Mouse (Mus musculus) CH12.LX (cell line): ENCODE measurements around the gene Lactbl1. TPM values are rescaled to one million over a fixed set of nuclear protein-coding genes. Genes with fewer than 3 reads are reported as not detected.

Source experiments
- DNase-seq: peaks from one replicate; pipeline ENCODE4 v3.0.0-alpha.2; 2013; ENCODE audit errors: extremely low read depth
- H3K27ac ChIP-seq: 2 replicates; pipeline ENCODE4 v1.5.1; 2012; ENCODE audit warnings: low read depth, mild to moderate bottlenecking, control low read depth, moderate library complexity; ENCODE audit not compliant: insufficient read depth
- H3K27me3 ChIP-seq: replicated peaks from 2 replicates; pipeline ENCODE3; 2012; ENCODE audit warnings: inconsistent platforms
- H3K36me3 ChIP-seq, 2 experiments: replicated peaks in 1 of 2; 2 replicates each; pipeline versions ENCODE3 to v1.6.1; 2012; ENCODE audit warnings: inconsistent platforms in 1 of 2, low read length in 1 of 2, mild to moderate bottlenecking in 1 of 2, mixed read lengths in 1 of 2, moderate library complexity in 1 of 2; ENCODE audit not compliant: control insufficient read depth in 1 of 2, insufficient read depth in 1 of 2
- H3K4me1 ChIP-seq, 2 experiments: 2 replicates each; pipeline ENCODE4 v1.6.1; 2012; ENCODE audit warnings: inconsistent platforms in 1 of 2, moderate library complexity in 1 of 2; ENCODE audit not compliant: insufficient read depth in 2 of 2, control insufficient read depth in 1 of 2
- H3K4me2 ChIP-seq: 2 replicates; pipeline ENCODE4 v1.6.1; 2012; ENCODE audit warnings: low read depth, mild to moderate bottlenecking, control low read depth; ENCODE audit not compliant: poor library complexity, insufficient read depth, severe bottlenecking
- H3K4me3 ChIP-seq, 3 experiments: fragments of 150-350 bp in 1 of 3; sonication (generic) in 1 of 3; replicated peaks in 1 of 3; 2 replicates each; pipeline versions ENCODE3 to v1.5.1; 2011 to 2012; ENCODE audit warnings: low read depth in 2 of 3, low read length in 2 of 3, mild to moderate bottlenecking in 2 of 3, moderate library complexity in 2 of 3, control low read depth in 1 of 3, improper control_type of control experiment in 1 of 3, inconsistent platforms in 1 of 3, mixed read lengths in 1 of 3; ENCODE audit not compliant: poor library complexity in 1 of 3
- H3K79me2 ChIP-seq: replicated peaks from 2 replicates; pipeline ENCODE4 v1.6.1; 2012; ENCODE audit warnings: mild to moderate bottlenecking, moderate library complexity; ENCODE audit not compliant: control insufficient read depth, poor library complexity, insufficient read depth, severe bottlenecking; ENCODE audit errors: extremely low read depth
- H3K9ac ChIP-seq: 2 replicates; pipeline ENCODE4 v1.6.1; 2012; ENCODE audit warnings: low read depth, mild to moderate bottlenecking, control low read depth, moderate library complexity; ENCODE audit not compliant: insufficient read depth
- H3K9me3 ChIP-seq: replicated peaks from 2 replicates; pipeline ENCODE3; 2012; ENCODE audit warnings: low read length, inconsistent platforms, mixed read lengths
- BHLHE40 ChIP-seq: IDR thresholded peaks from 2 replicates; pipeline ENCODE4 v1.6.1; 2011; ENCODE audit warnings: mild to moderate bottlenecking, low read depth, low read length, improper control_type of control experiment
- CHD2 ChIP-seq: IDR thresholded peaks from 2 replicates; pipeline ENCODE4 v1.6.1; 2011; ENCODE audit warnings: low read length, improper control_type of control experiment
- CTCF ChIP-seq, 2 experiments: IDR thresholded peaks in 1 of 2; conservative IDR thresholded peaks in 1 of 2; 2 replicates each; pipeline ENCODE4 v1.5.1; 2011 to 2012; ENCODE audit warnings: low read depth in 2 of 2, low read length in 2 of 2, improper control_type of control experiment in 1 of 2, inconsistent platforms in 1 of 2, mild to moderate bottlenecking in 1 of 2, moderate library complexity in 1 of 2
- ELF1 ChIP-seq: IDR thresholded peaks from 2 replicates; pipeline ENCODE4 v1.6.1; 2014; ENCODE audit warnings: low read depth, mild to moderate bottlenecking, inconsistent platforms, low read length, improper control_type of control experiment
- EP300 ChIP-seq: IDR thresholded peaks from 2 replicates; pipeline ENCODE4 v1.6.1; 2011; ENCODE audit warnings: low read length, improper control_type of control experiment
- HCFC1 ChIP-seq: IDR thresholded peaks from 2 replicates; pipeline ENCODE4 v1.6.1; 2012; ENCODE audit warnings: low read depth, mild to moderate bottlenecking, inconsistent platforms, low read length, improper control_type of control experiment
- JUN ChIP-seq: IDR thresholded peaks from 2 replicates; pipeline ENCODE4 v1.6.1; 2011; ENCODE audit warnings: low read depth, mild to moderate bottlenecking, low read length, improper control_type of control experiment, moderate library complexity; ENCODE audit not compliant: insufficient read depth
- MAX ChIP-seq: IDR thresholded peaks from 2 replicates; pipeline ENCODE4 v1.6.1; 2011; ENCODE audit warnings: low read length, improper control_type of control experiment
- MAZ ChIP-seq: IDR thresholded peaks from 2 replicates; pipeline ENCODE4 v1.6.1; 2012; ENCODE audit warnings: low read depth, mild to moderate bottlenecking, inconsistent platforms, low read length, improper control_type of control experiment, moderate library complexity
- MEF2A ChIP-seq: IDR thresholded peaks from 2 replicates; pipeline ENCODE4 v1.6.1; 2014; ENCODE audit warnings: low read depth, mild to moderate bottlenecking, inconsistent platforms, low read length, improper control_type of control experiment, borderline replicate concordance
- MXI1 ChIP-seq: IDR thresholded peaks from 2 replicates; pipeline ENCODE4 v1.6.1; 2011; ENCODE audit warnings: mild to moderate bottlenecking, low read depth, low read length, improper control_type of control experiment
- MYC ChIP-seq: IDR thresholded peaks from 2 replicates; pipeline ENCODE4 v1.6.1; 2011; ENCODE audit warnings: low read depth, mild to moderate bottlenecking, improper control_type of control experiment, low read length
- NRF1 ChIP-seq: IDR thresholded peaks from 2 replicates; pipeline ENCODE4 v1.6.1; 2014; ENCODE audit warnings: low read depth, mild to moderate bottlenecking, inconsistent platforms, low read length, improper control_type of control experiment, moderate library complexity
- SIN3A ChIP-seq: IDR thresholded peaks from 2 replicates; pipeline ENCODE4 v1.6.1; 2012; ENCODE audit warnings: low read length, improper control_type of control experiment, inconsistent platforms
- UBTF ChIP-seq: IDR thresholded peaks from 2 replicates; pipeline ENCODE4 v1.6.1; 2012; ENCODE audit warnings: low read depth, mild to moderate bottlenecking, inconsistent platforms, low read length, improper control_type of control experiment, moderate library complexity
- USF2 ChIP-seq: conservative IDR thresholded peaks from 2 replicates; pipeline ENCODE4 v1.6.1; 2011; ENCODE audit warnings: low read depth, low read length, improper control_type of control experiment
- ZC3H11A ChIP-seq: IDR thresholded peaks from 2 replicates; pipeline ENCODE4 v1.6.1; 2012; ENCODE audit warnings: low read depth, mild to moderate bottlenecking, inconsistent platforms, low read length, improper control_type of control experiment
- ZKSCAN1 ChIP-seq: IDR thresholded peaks from 2 replicates; pipeline ENCODE4 v1.6.1; 2012; ENCODE audit warnings: low read depth, inconsistent platforms, low read length, improper control_type of control experiment, borderline replicate concordance
- ZMIZ1 ChIP-seq: IDR thresholded peaks from 2 replicates; pipeline ENCODE4 v1.6.1; 2012; ENCODE audit warnings: low read depth, mild to moderate bottlenecking, inconsistent platforms, low read length, improper control_type of control experiment
- ZNF384 ChIP-seq: IDR thresholded peaks from 2 replicates; pipeline ENCODE4 v1.6.1; 2012; ENCODE audit warnings: low read depth, low read length, improper control_type of control experiment, inconsistent platforms
- dilution Hi-C: fragments of 300-500 bp; cut with MboI; formaldehyde crosslinking; loops from 2 replicates; pipeline ENCODE4 v1.14.3; 2020; ENCODE audit warnings: low sequenced_read_pairs; ENCODE audit not compliant: extremely low pct_unique_long_range_greater_than_20kb, extremely low pct_ligation_motif_present
- in situ Hi-C: fragments of 300-500 bp; cut with MboI; formaldehyde crosslinking; loops from 3 replicates; pipeline ENCODE4 v1.14.3; 2019; ENCODE audit warnings: low sequenced_read_pairs, low pct_ligation_motif_present, low pct_unique_long_range_greater_than_20kb, mixed read lengths
- polyA plus RNA-seq: library from polyadenylated mRNA; unstranded; fragments of >175 nt; gene quantifications from 2 replicates; pipeline ENCODE4 v1.2.1, GENCODE M21; 2012; ENCODE audit warnings: low read depth; ENCODE audit not compliant: insufficient read length
- total RNA-seq, 2 experiments: library from RNA; depleted of rRNA; stranded (reverse); fragments of 300-350 nt in 1 of 2; fragments of >200 nt in 1 of 2; gene quantifications; 2 replicates each; pipeline ENCODE4 v1.2.3; 2012 to 2014

Gene Lactbl1
- 0.04 TPM in 1 of 2 replicates, not detected in the other for total RNA-seq (2012; rRNA removed)
- not detected in 2 replicates for total RNA-seq (2014; rRNA removed)
- polyA plus RNA-seq, result not detected in 2 replicates

DNA sequence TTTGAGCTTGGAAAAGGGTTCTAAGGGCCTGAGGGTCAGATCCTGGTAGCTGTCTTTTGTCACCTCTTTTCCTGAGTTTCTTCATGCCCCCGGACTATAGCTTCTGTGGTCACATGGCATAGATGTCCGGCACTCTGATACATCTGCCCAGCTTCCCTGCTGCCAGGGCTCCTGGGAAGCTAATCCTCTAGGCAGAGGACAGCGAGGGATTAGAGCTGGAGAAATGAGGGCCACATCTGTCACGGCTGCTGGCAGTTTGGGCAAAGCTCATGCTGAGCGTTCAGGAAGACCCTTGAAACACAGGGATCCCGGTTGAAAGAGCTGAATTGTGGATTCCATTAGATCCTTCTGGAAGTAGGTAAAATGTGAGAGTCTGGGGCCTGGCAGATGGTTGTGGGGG is at the start of gene Lactbl1:
Gene Lactbl1 (plus strand): TSS at position 234 of the 400 bp plus-strand sequence.
- no peak within 1 kb of the TSS for H3K4me3 ChIP-seq
- no peaks in the 10 kb centered on the region for H3K27me3 ChIP-seq
- H3K79me2 ChIP-seq, result no peaks in the 10 kb centered on the region
- dilution Hi-C loops, result no loop called here
- TF ChIP-seq MAZ (no peak), CTCF (conservative IDR thresholded peaks at IDR 0.05 in 1 of 2, IDR thresholded peaks at IDR 0.05 in 1 of 2; ENCODE audit: low read depth in 2 of 2, low read length in 2 of 2) (no peak), JUN (no peak), HCFC1 (no peak), CHD2 (no peak), ZMIZ1 (no peak), USF2 (no peak), NRF1 (no peak), ZNF384 (no peak), UBTF (no peak), MXI1 (no peak), MEF2A (no peak), MYC (no peak), ZKSCAN1 (no peak)
- DNase-seq, result no peak
- peaks cover 0 to 8% of the 10 kb centered on the region in 2 experiments; a peak in 1 of 4 replicates for H3K4me1 ChIP-seq
- in situ Hi-C loops, result loop anchor here (5.0 to 25.0 kb wide), 3 partner anchors 160 to 385 kb away; partner anchors contain the start of genes 6030445D17Rik and Tcea3
- H3K9ac ChIP-seq, result no peak within 1 kb of the TSS
- H3K36me3 ChIP-seq, result no peaks in the 10 kb centered on the region
- H3K27ac ChIP-seq, result no peak within 1 kb of the TSS
- no peaks in the 10 kb centered on the region for H3K9me3 ChIP-seq
- no peak within 1 kb of the TSS for H3K4me2 ChIP-seq

- peaks cover 3 to 38% of the 10 kb centered on the region in 2 experiments for H3K36me3 ChIP-seq
- H3K4me2 ChIP-seq, result no peak overlapping the region
- H3K4me1 ChIP-seq, result peaks cover 2 to 28% of the 10 kb centered on the region in 2 experiments; a peak in 3 of 4 replicates
- peaks cover 23% of the 10 kb centered on the region for H3K79me2 ChIP-seq
- no peak for DNase-seq
- in situ Hi-C loops, result no loop called here
- dilution Hi-C loops, result no loop called here
- no peaks in the 10 kb centered on the region for H3K9me3 ChIP-seq
- H3K27ac ChIP-seq, result no peak overlapping the region
- TF ChIP-seq MEF2A (no peak), ZMIZ1 (no peak), ELF1 (no peak), SIN3A (no peak), BHLHE40 (no peak), MAX (no peak), ZC3H11A (no peak), EP300 (no peak)
- no peak overlapping the region for H3K4me3 ChIP-seq
- no peak overlapping the region for H3K9ac ChIP-seq
- no peaks in the 10 kb centered on the region for H3K27me3 ChIP-seq
These were observed 40.5 kb upstream of the Lactbl1 start for GRCm38 (mm10) chr4:136581885-136582284.
